Mouse (Mus musculus) adrenal gland, adult 18-20 months (tissue): ENCODE results near the gene Chst3. TPM values are rescaled to one million over a fixed set of nuclear protein-coding genes. Genes with fewer than 3 reads are reported as not detected.
A peak's percentile ranks its signal among the peaks of the same experiment; 100 is the strongest.
"Not testable (repeated sequence)": the region's sequence is repeated elsewhere in the genome, so short reads cannot be mapped to it uniquely, and the experiment has no call there.

Experiments used
- DNase-seq, 2 experiments: peaks; one replicate each; pipeline ENCODE4 v3.0.0; 2021 to 2022; ENCODE audit warnings: low spot score in 2 of 2
- total RNA-seq, 2 experiments: library from RNA; stranded (reverse); gene quantifications; 1 replicate in 1 of 2; 2 replicates in 1 of 2; pipeline ENCODE4 v1.2.3; 2021

Chst3 gene
- total RNA-seq, 2 experiments from 2014 or later = 0.77 to 0.86 TPM

DNA sequence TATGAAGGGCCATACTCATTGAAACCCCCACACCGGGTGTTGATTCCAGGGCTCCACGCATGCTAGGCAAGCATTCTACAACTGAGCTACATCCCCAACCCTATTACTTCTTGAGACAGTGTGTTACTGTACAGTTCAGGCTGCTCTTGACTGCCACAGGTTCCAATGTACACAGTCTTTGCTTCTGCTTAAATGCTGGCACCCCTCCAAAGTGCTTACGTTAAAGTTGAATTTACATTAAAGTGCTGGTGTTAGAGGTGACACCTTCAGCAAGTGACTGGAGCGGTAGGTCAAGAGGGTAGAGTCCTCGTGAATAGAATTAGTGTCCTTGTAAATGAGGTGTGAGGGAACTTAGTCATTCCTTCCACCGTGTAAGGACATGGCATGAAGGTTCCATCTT, 19.7 kb downstream of the Chst3 start:
- no peak for DNase-seq

DNA sequence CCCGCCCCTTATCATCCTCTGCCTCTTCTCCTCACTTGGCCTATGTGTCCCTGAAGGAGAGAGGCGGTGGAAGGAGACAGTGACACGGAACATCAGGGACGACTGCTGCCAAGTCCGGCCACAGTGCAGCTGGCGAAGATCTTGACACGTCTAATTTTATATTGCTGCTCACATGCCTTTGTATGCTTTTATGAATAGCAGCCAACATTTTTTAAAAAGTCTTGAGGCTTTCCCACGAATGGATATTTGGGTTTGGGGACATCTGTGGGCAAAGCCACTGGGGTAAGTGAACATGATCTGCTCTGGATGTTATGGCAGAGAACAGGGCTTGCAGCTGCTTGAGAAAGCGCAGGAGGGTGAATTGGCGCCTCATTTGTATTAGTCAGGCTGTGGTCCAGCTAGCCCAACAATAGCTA, 21.6 kb downstream of the Chst3 start:
- DNase-seq = no peak

DNA sequence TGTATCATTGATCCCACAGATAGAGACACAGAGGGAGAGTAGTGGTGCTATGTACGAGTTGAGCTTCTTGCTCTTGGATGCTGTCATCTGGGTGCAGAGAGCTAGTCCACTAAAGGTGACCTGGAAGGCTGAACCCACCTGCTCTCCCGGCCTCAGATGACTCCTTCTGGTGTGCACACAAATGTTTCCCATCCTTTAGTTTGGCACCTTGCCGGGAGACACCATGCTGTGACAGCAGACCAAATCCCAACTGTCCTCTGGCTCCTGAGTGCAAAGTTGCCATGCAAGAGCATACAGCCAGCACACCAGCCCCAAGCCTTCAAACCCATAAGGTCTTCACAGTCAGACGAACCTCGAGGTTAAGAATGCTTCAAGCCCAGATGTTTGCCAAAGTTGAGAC, 22.1 kb downstream of the Chst3 start:
- no peak for DNase-seq

DNA sequence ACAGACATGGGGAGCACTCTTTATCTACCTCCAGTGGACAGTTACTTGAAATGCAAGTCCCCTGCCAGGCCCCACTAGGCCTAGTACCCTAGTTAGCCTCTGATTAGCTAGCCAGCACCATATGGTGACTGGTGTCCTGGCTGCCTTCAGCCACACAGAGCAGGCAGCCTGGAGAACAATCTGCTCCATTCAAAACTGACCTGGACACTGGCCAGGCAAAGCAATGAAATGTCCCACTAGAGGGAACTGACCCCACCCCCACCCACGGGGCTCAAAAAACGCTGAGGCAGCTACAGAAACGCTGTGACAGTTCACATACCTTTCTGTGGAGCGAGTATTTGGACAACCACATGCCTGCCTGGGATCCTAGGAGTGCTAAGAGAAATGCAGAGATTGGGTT, 24.0 kb downstream of the Chst3 start:
- no peak for DNase-seq

DNA sequence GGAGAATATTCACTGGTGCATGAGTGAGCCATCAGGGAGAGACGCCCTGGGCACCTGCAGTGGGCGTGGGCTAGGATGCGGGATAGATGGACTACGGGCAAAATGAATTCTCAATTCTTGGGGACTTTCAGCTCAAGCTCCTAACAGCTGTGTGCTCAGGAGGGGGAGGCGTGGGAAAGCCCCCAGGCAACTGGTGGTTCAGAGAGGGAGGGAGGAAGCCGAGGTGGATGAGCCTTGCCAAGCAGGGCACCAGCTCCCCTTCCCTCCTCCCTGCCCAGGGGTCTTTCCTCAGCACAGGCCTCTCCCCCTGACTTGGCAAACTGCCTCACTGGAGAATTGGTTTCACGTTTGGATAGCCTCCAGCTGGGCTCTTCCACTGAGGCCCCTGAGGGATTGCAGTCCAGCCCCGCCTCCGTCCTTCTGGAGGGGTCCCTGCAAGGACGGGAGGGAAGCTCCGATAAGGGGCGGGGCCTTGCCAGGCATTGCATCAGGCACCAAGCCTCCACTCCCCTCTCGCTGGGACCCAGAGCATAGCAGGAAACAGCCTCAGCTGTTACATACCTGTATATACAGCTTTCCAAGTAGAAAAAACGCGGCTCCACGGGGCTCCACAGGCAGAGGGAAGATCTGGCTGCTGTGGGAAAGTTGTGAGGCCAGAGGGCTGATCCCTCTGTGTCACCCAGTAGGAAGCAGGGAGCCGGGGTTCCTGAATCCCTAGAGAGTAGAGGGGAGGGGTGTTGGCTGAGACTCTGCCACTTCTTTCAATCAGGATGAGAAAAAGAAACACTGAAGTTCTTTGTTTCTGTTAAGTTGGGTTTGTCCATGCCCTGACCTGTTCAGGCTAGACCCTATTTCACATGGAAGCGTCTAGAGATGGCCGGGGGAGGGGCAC, 25.3 kb downstream of the Chst3 start:
- DNase-seq = no peak

DNA sequence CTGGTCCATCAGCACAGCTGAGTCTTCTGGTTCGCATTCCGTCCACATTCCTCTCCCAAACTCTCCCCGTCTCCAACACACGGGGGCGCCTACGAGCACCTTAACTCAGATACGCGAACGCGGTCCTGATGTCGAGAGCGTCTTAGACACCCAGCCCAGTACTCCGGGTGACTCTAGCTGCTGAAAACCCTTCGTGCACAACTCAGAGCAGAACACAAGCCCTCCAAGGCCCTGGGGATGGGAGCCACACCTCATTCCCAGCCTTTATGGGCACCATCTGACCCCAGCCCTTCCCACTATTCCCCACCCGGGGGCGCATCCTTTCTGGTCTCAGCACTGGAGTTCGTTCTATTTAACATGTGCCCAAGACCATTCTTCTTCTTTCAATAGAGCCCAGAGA, 27.3 kb downstream of the Chst3 start:
- DNase-seq = peak; percentile 78 to 79

DNA sequence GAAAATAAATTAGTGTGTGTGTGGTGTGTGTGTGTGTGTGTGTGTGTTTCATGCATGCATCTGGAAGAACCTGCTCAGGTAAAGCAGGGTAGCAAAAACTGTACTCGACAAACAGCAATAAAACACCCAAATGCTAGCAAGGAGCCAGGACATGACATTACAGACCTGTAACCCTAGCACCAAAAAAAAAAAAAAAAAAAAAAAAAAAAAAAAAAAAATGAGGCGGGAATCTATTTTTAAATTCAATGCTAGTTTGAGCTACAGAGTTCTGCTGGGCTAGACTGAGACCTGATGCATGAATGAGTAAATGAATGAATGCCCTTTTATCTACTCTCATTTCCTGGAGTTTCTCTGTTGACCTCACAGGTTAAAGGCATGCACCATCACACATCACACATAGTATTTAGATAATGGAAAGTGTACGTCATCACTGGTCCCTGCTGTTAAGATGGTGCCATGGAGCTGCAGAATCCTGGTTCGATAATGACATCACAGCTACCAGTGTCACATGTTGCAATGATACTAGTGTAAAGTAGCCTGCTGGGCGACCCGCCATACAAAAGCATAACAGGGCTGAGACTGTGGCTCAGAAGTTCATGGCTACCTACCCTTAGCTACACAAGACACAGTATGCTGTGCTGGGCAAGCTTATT, 29.4 kb downstream of the Chst3 start:
- DNase-seq = no peak

DNA sequence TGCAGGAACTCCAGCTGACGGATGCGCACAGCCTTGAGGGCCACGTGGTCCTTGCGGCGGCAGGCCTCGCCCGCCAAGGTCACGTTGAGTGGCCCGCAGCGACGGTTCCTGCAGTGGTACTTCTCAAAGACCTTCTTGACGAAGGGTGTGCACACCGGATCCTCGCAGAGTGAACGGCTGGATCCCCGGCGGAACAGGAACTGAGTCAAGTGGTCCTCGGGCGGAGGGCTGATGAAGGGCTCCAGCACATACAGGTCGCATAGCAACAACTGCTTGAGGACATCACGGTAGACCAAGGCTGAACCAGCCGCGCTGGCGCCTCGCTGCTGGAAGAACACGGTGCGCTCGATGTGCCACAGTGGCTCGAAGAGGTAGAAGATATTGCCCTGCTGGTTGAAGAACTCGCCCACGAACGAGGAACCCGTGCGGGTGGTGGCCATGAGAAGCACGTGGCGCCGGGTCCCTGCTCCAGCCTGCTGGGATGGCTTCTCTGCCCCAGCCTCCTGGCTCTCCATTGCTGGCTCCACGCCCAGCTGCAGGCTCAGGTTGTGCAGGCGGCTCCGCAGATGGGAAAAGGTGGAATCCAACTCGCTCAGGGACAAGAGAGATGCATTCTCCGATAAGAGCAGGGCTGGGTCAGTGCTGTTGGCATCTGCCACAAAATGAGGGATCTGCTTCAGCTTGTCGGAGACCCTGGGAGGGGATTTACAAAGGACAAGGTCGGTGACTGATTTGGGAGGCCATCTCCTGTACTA, 32.7 kb downstream of the Chst3 start:
- no peak for DNase-seq

DNA sequence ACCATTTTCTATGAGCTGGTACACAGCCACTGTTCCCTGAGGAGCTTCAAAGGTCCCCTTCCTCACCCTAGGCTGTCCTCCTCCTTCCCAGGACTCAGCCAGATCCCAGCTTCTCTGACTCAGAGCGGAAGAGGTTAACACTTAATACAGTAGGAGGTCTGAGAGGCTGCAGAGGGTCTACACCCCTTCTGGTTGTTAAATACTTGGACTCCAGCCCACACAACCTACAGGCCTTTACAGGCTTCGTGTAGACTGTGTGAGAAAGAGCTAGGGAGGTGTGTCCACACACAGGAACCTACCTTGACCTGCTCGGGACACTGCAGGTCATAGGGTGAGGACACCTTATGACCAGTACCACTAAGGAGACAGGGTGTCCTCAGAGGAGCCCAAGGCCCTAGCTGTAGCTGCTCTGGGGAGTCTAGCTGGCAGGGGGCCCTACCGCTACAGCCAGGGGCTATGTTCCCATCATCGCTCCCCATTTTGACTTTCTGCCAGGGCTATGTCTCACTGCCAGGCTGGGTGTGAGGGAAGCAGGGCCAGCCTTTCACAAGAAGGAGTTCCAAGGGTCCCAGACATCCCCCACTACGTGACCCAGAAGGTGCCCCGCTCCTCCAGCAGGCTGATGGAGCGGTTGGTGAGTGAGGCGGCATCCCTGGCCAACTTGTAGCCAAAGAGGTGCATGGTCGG, 33.9 kb downstream of the Chst3 start:
- DNase-seq = no peak

DNA sequence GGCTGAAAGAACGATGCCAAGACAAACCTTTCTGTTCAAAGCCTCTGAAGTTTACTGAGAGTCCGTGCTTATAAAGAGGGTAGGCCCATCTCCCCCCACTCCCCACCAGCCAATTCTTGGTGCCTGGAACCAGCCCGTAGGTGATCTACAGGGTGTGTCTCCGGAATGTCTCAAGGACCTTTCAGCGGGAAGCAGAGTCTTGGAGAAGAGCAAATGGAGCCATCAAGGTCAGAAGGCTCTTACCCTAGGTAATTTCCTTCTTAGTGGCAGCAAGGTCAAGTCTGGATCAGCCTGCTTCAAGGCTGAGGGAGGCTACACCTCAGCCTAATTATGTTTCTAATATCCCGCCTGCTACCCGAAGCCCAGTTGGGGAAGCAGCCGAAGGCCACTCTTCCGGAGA, 43.8 kb downstream of the Chst3 start:
- DNase-seq = not testable (repeated sequence)

DNA sequence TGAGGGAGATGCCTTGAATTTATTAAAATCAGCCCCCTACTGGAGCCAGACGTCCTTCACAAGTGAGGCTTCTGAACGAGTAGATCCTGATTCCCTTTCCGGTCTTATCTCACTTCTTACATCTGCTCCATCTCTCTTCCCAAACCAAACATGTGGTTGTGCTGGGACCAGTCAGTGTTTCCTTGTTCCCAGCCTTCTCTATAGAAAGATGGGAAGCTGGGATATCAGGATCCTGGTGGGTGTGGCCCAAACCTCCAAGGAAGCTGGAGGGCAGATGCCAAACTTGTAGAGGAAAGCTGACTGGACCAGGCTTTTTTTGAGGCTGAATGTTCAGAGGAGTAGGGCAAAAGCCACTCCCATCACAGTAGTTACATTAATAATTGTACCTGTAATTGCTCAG, 44.6 kb downstream of the Chst3 start:
- no peak for DNase-seq

DNA sequence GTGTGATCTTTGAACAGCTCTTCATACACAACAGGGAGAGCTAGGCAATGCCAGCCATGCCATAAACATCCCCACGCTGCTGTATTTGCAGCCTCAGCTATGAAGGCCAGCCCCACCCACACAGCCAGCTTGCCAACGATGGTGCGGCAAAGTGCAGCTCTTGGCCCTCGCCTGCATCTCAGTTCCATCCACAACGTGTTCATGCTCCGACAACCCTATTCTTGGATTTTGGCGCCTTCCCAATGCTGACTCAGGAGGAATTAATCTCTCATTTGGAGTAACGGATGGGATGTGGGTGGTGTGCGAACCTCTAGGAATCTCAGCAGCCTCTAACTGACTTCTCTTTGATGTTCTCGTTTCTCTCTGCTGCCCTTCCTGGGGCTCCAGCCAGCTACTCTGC, 46.0 kb downstream of the Chst3 start:
- DNase-seq = peak; percentile 48 to 69

DNA sequence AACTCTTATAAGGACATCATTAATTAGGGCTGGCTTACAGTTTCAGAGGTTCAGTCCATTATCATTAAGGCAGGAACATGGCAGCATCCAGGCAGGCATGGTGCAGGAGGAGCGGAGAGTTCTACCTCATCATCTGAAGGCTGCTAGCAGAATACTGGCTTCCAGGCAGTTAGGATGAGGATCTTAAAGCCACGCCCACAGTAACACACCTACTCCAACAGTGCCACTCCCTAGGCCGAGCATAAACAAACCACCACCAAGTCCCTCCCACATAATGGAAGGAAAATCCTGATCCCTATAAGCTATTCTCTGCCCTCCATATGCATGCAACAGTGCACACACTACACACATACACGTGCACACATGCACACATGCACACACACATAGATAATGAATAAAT, 46.8 kb downstream of the Chst3 start:
- DNase-seq = no peak

DNA sequence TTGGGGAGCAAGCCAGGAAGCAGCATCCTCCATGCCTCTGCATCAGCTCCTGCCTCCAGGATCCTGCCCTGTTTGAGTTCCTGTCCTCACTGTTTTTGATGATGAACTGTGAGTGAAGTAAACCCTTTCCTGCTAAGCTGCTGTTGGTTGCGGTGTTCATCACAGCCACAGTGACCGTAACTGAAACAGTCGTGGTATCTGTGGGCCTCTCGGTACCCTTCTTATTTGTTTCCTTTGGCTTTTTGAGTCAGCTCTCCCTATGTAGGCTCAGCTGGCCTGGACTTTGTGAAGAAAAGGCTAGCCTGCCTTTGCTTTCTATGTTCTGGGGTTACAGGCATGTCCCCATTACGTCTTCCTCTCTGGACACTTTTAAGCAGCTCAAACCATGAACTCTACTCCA, 47.7 kb downstream of the Chst3 start:
- DNase-seq = no peak

DNA sequence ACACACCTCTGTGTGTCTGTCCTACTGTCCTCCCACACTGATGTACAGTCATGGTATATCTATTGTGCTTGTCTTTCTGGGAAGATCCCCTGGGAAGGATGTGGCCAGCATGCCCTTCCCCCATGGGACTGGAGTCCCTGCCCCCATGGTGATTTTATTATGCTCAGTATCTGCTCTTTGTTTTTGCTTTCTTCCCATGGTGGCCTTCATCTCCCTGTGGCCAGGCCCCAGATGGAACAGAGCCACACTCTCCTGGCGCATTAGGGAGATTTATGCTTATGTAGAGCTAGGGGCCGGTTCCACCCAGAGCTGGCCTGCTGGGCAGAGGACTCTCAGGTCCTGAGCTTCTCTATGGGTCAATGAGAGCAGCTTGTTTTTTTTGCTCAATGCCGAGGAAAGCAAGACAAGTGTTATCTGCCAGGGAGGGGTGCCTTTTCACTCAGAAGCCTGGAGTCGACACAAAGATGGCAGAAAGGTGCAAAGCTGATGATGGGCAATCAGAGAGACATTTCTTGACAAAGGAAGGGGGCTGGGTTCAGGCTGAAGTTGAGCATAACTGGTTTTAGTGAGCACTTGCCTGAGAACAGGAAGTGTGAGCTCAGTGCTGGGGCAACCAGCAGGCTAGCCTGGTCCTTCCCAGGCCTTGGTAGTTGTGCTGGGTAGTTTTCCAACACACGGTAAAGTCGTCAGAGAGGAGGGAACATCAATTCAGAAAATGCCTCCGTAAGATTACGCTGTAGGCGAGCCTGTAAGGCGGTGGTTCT, 48.6 kb downstream of the Chst3 start:
- DNase-seq = peak in 1 of 2 experiments; percentile 35

DNA sequence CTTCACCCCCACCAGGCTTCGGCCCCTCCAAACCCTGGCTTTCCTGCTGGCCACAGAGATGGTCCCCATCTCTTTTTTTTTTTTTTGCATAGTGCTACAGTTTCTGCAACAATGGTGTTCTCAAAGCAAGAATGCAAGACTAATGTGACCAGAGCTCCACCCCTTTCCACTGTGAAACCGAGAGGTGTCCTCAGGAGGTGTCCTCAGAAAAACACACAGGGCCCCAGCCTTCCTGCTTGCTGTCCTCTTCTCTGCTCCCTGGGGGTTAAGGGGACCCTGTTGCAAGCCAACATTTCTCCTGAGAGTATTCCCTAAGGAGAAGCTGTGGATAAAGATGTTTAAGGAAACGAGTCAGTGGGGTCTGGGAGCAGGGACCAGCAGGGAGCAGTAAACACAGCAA, 50.1 kb downstream of the Chst3 start:
- no peak for DNase-seq

DNA sequence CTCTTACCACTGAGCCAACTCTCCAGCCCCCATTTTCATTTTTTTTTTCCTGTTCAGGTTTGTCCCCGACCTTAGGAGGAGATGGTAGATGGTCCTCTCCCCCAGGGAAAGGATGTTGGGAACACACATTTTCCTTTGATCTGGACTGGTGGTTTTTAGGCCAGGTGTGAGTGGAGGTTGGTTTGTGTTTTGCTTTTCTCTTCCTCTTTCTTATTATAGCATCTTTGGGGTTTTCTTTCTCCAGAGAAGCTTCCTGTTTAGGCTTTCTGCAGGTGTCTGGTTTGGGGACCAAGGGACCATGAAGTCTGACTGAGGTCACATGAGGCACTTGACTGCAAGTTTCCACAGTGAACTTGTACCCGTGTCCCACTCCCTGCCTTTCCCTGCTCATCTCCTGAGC, 50.8 kb downstream of the Chst3 start:
- DNase-seq = no peak

DNA sequence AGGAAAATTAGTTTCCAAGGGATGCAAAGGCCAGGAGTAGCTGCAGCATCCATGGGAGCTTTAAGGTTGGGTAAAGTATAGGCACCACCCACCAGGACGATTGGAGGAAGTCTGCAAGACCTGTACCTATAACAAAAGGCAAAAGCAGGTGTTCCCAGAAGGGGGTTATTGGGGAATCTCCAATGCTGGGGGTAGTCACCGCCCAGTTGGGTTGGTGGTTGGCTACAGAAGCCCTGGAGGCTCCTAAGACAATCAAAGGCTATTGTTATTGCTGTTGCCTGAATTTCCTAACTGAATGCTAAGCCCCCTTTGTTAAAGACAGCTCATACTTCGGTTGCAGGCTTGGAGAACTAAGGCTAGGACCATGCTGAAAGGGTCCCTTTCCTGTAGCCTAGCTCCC, 53.0 kb downstream of the Chst3 start:
- no peak for DNase-seq

DNA sequence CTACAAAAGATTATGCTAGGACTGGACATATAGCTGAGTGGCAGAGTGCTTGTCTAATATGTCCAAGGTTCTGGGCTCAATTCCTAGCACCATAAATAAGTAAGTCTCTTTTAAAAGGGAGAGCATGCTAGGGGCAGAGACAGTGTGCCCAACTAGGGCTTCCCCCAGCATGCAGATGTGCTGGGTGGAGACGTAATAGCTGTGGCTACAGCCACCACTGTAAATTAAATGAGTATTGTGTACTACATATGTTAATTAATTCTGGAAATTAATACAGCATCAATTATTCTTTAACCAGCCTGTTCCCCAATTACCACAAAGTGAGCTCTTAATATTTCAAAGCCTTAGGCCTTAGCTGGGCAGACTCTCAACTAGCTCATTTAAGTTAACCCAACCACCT, 54.2 kb downstream of the Chst3 start:
- no peak for DNase-seq

DNA sequence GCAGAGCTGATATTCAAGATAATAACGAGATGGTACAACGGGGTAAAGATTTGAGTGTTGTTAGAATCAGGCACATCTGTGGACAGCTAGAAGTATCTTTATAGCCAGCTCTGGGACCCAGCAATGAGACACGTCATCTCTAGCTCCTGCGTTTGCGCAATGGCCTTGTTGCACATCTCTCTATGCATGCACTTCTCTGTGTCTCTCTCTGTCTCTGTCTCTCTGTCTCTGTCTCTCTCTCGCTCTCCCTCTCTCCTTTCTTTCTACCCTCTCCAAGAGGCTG, 56.1 kb downstream of the Chst3 start:
- no peak for DNase-seq
